Mouse (Mus musculus) ES-Bruce4 (cell line): ENCODE measurements around the gene Mdga1.

ENCODE experiments used
- CTCF ChIP-seq: IDR thresholded peaks from one replicate; pipeline ENCODE4 v1.8.1; 2011; ENCODE audit warnings: low read depth, low read length
- POLR2A ChIP-seq: IDR thresholded peaks from one replicate; pipeline ENCODE4 v1.8.1; 2011; ENCODE audit warnings: low read length; ENCODE audit not compliant: insufficient read depth

- TF ChIP-seq POLR2A: no peak
- TF ChIP-seq CTCF: no peak
Observed at GRCm38 (mm10) chr17:29888981-29889980, 80.6 kb downstream of the Mdga1 start.
